Mouse (Mus musculus): ENCODE measurements around the gene Lrcol1. TPM values are rescaled to one million over a fixed set of nuclear protein-coding genes. Genes with fewer than 3 reads are reported as not detected.

Lrcol1 gene
- total RNA-seq, 2 experiments from 2014 or later: not detected

DNA sequence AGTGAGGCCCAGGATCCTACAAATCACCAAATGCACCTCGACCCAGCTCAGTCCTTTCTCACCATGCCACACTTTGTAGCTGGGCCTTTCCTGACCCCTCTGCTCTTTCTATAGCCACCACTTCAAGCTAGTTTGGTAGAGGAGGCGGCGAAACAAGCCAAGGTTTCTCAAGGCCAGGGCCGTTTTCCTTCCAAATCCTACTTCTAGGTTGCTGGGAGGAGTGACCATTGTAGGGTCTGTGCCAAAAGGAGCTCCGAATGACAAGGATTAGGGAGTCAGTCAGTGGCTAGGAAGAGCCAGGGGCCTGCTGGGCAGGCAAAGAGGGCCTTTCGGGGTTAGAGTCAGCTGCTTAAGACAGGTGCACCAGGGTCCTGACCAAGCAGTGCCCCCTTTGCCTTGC, 40.0 kb downstream of the Lrcol1 start:
- no peak for DNase-seq (ENCODE audit: low spot score)
- intact Hi-C loops (cut with DNase I): loop anchor here (5.0 kb wide), 1 partner anchor 43 kb away; no protein-coding TSS in a partner anchor

DNA sequence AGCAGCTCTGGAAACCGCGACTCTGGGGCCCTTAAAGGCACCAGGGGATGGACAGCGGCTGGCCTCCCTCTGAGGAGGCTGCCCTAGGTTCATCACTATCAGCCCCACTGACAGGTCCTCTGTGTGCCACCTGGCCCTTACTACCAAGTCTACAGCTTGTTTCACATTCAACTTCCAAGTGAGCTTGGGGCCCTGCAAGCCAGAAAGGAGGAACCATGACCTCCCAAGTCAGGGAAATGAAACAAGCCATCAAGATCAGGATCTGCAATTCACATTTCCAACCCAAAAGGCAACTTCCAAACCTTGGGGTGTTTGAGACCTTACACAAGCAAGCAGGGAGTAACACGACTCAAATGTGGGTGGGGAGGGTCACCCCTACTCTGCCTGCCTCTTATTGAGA, 40.7 kb downstream of the Lrcol1 start:
- DNase-seq (ENCODE audit: low spot score): no peak
- intact Hi-C loops (cut with DNase I): no loop called here

DNA sequence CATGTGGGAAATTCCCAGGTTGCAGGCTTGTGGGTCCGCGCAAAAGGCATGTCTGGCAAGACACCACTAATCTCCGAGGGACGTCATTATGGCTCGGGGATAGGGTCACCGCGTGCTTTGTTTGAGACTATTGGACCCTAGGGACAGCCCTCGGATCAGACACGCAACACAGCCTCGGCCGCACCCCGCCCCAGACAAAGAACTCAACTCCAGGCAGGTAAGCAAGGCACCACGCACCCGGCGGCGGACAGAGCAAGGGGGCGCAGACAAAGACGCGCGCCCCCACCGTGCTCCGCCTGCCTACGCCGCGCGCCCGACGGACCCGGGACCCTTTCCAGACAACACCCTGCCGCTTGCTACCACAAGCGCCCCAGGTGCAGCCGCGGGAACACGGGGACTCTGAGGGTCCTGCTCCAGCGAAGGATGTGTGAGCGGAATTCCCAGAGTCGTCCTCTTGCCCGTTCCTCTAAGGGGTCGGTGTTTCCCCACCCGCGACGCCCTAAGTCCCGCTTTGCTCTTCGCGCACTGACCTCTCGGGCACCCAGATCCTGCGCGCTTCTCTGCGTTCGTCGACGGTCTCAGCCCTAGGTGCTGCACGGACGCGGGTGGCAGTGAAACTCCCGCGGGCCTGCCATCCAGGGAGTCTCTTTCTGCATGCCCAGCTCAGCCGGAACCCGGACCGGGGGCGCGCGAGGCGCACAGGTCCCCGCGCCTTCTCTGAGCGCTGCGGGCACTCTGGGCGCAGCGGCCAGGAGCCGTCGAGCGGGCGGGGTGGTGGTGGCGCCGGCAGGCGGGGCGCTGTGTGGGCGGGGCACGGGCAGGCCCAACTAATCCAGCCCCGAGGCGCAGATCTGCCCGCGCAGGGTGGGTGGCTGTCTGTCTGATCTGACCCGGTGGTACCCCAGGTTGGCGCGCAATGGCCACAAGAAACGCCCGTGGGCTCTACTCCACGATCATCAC, 42.1 kb downstream of the Lrcol1 start:
- intact Hi-C loops (cut with DNase I): no loop called here

DNA sequence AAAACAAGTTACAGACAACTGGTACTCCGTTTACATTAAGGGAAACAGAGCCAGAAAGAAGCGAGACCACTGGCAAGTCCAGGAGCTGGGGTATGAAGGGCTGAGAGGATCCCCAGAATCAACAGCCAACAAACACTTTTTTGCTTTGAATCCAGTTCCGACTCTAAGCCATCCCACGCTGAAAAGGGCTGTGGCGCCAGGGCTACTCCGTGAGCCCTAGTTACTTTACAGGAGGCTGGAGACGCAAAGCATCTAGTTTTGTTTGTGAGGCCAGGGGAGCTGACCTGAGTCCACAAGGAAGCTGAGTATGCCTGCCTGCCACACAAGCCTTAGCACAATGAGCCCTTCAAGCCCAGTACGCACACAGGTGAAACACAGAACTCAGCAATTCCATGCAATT, 42.8 kb downstream of the Lrcol1 start:
- intact Hi-C loops (cut with DNase I): no loop called here
- no peak for DNase-seq (ENCODE audit: low spot score)

More for the DNA sequence above, 42.1 kb downstream of the Lrcol1 start:
- DNase-seq (ENCODE audit: low spot score): peak; percentile 41

DNA sequence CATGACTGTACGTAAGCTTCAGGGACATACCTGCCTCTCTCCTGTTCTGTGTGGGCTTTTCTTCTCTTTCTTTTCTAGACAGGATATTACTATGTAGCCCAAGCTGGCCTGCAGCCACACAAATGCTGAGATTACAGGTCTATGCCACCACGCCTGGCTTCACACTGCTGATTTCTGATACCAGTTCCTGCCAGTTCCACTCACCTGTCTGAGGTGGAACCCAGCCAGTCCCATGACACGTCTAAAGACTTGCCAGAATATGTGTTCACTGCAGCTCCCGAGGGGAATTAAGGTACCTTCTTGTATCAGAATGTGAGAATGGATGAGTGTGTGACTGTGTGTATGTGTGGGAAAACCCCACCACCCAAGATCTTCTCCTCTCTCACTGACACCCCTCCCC, 46.1 kb downstream of the Lrcol1 start:
- DNase-seq (ENCODE audit: low spot score): no peak
- intact Hi-C loops (cut with DNase I): no loop called here

DNA sequence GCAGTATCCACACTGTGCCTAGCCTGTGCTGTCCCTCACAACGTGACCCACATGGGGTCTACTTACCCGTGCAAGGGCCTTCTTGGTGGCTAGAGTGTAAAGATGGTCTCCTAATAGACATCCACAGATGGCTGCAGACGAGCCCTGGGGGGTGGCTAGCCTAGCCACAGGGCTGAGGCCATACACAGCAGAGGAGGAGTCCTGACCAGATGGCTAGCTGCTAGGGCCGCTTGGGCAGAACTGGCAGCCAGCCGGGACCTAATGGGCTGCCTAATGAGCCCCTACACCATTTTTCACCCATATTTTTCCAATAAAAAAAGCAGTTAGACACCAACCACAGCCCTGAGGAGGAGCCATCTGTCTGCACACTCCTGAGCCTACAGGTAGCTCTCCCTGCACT, 48.2 kb downstream of the Lrcol1 start:
- intact Hi-C loops (cut with DNase I): no loop called here
- DNase-seq (ENCODE audit: low spot score): no peak

DNA sequence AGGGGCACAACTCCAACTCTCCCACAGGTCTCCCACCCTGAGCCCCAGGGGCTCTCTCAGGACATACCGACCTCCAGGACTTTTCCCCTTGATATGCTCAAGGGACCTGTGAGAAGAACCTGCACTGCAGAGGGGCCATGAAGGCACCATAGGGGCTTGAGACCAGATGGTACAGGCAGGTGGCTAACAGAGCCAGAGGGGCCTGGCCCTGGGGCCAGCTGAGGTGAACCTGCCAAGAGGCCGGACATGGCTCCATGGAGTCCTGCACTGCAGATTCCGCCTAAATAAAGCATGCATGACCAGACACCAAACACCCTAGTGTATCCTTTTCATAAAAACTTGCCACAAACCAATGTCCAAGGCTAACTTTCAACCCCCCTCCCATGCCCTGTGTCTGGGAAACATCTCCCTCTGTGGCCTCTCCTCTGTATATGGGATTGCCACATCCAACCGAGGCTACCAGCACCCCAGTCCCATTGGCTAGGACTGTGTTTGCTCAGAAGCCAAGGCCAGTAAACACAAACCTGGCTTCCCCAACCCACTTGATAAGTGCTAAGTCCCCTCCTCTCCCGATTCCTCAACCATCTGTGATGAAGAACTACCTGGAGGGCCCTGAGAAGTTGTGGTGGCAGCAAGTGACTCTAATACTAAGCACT, 50.6 kb downstream of the Lrcol1 start:
- intact Hi-C loops (cut with DNase I): no loop called here
- no peak for DNase-seq (ENCODE audit: low spot score)

DNA sequence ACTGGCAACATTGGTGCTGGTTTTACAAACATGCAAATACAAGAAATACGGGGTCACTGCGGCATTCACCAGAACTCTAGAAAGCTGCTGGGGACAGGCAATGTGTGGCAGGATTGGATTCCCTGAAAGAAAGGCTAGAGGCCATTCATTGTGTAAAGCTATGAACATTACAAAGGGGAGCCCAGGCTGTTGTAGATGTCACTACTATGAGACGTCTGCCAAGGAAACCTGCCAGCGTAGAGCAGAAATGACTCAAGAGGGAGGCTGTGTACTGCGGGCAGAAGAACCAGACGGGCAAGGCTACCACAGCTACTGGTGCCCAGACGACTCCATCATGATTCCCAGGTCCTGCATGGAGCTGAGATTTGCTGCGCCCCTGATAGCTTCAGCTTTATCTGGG, 56.6 kb downstream of the Lrcol1 start:
- intact Hi-C loops (cut with DNase I): no loop called here
- DNase-seq (ENCODE audit: low spot score): no peak

DNA sequence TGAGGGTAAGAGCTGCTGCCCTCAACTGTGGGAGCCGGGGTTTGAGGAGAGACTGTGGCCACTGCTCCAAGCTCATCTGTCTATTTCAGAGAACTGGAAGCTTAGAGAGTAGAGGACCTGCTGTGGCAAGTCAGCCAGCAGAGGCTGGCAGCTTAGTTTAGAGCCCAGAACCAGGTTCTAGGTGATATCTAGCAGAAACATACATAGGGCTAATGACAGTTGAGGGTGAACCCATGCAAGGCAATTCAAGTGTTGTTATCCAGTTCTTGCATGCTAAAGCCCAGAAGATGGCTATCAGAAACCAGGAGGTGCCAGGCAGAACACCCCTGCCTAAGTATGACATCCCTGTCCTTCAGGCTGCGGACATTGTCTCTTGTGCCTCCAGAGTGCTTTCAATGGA, 58.0 kb downstream of the Lrcol1 start:
- intact Hi-C loops (cut with DNase I): no loop called here
- no peak for DNase-seq (ENCODE audit: low spot score)

DNA sequence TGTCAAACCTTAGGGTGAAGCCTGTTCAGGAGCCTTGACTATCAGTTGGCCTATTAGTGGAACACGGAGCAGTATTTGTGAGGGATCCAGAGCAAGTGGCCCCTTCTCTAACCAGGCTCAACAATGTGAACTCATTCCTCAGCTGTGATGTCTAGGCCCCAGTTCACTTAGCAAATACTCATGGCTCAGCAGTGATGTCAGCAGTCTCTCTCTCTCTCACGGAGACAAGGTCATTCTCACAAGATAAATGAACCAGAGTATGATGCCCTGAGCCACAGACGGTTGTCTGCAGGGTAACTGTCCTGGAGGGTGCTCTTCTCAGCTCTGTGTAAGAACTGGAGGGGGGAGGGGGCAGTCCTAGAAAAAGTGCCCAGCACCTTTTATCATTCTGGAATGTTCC, 59.4 kb downstream of the Lrcol1 start:
- no peak for DNase-seq (ENCODE audit: low spot score)

More for the DNA sequence above, 59.4 kb downstream of the Lrcol1 start:
- intact Hi-C loops (cut with DNase I): no loop called here

Other genes with a start within 250 kb of the Lrcol1 start
- gene Plcxd1, start 244.8 kb upstream of the Lrcol1 start, total RNA-seq (2021): not detected
- 10 to 100 TPM; 27.6 to 31.0 TPM for gene Gtpbp6, start 236.5 kb upstream of the Lrcol1 start, total RNA-seq (2021)
- gene Zfp605, start 234.6 kb upstream of the Lrcol1 start, total RNA-seq (2021): 1 to 10 TPM; 2.7 to 3.1 TPM
- 10 to 100 TPM; 14.8 to 17.1 TPM for gene Chfr, start 208.9 kb upstream of the Lrcol1 start, total RNA-seq (2021)
- 10 to 100 TPM; 46.2 to 47.0 TPM for gene Golga3, start 168.0 kb upstream of the Lrcol1 start, total RNA-seq (2021)
- 10 to 100 TPM; 25.8 to 29.3 TPM for gene Ankle2, start 113.7 kb upstream of the Lrcol1 start, total RNA-seq (2021)
- gene Pgam5, start 74.8 kb upstream of the Lrcol1 start, total RNA-seq (2021): 10 to 100 TPM; 30.2 to 34.7 TPM
- gene Pxmp2, start 58.5 kb upstream of the Lrcol1 start, total RNA-seq (2021): 10 to 100 TPM; 95.2 to 96.5 TPM
- 1 to 10 TPM; 1.8 to 2.3 TPM for gene Pole, start 58.4 kb upstream of the Lrcol1 start, total RNA-seq (2021)
- gene P2rx2, start 1.5 kb upstream of the Lrcol1 start, total RNA-seq (2021): not detected
- gene Fbrsl1, start 103.8 kb downstream of the Lrcol1 start, total RNA-seq (2021): 10 to 100 TPM; 43.1 to 48.6 TPM
- not detected for gene Galnt9, start 199.6 kb downstream of the Lrcol1 start, total RNA-seq (2021)